Mouse (Mus musculus) G1E (cell line): ENCODE measurements around the gene Etfdh.

Experiments
- CTCF ChIP-seq: IDR thresholded peaks from 2 replicates; pipeline ENCODE4 v1.5.1; 2012; ENCODE audit warnings: low read depth, low read length, inconsistent platforms, mixed read lengths
- GATA1 ChIP-seq: IDR thresholded peaks from 2 replicates; pipeline ENCODE4 v1.6.1; 2012; ENCODE audit warnings: borderline replicate concordance, low read length, inconsistent platforms, mixed read lengths

- TF ChIP-seq CTCF: no peak
- no peak for TF ChIP-seq GATA1
Observed at GRCm38 (mm10) chr3:79656682-79657081, 27.4 kb upstream of the Etfdh start.
